Mouse (Mus musculus): ENCODE data around the gene Fmo2. TPM values are rescaled to one million over a fixed set of nuclear protein-coding genes. Genes with fewer than 3 reads are reported as not detected.

Fmo2 gene
- polyA plus RNA-seq, 1 experiment from 2014 or later, result not detected

DNA sequence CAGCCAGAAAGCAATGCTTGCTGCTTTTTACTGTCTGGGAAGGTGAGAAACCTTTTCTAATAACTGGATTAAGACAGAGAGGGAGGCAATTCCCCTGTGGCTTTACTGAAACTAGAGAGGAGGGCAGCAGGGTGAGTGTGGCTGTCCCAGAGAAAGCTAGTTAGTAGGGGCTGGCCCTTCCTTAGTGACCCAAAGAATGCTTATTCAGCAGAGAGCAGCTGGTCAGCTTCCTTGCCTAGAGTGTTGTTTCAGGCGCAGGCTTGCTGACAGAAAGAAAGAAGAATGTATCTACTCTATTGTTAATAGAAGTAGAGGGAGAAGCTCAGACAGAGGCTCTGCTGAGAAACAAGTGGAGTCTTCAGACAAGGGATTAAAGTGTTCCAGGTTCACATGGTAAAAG lies 36.2 kb downstream of the Fmo2 start:
- no peak overlapping the region for H3K4me3 ChIP-seq (ENCODE audit: low read depth, low read length)
- no peak overlapping the region for H3K27ac ChIP-seq (ENCODE audit: low read depth, low read length)
- H3K4me2 ChIP-seq (ENCODE audit: low read depth, low read length), result no peak overlapping the region
- no peaks in the 10 kb centered on the region for H3K9me3 ChIP-seq (ENCODE audit: control insufficient read depth, low read length)
- WGBS, result 24% methylated on average over 1 of the region's 1 CpGs
- H3K36me3 ChIP-seq (ENCODE audit: control insufficient read depth, insufficient read depth, low read length), result no peaks in the 10 kb centered on the region
- H3K4me1 ChIP-seq (ENCODE audit: control insufficient read depth, insufficient read depth, low read length), result no peaks in the 10 kb centered on the region
- no peak for ATAC-seq (ENCODE audit: low read depth)
- H3K27me3 ChIP-seq (ENCODE audit: control insufficient read depth, insufficient read depth, low read length), result no peaks in the 10 kb centered on the region
- H3K9ac ChIP-seq (replicated peaks; ENCODE audit: low read depth, low read length), result no peak overlapping the region

DNA sequence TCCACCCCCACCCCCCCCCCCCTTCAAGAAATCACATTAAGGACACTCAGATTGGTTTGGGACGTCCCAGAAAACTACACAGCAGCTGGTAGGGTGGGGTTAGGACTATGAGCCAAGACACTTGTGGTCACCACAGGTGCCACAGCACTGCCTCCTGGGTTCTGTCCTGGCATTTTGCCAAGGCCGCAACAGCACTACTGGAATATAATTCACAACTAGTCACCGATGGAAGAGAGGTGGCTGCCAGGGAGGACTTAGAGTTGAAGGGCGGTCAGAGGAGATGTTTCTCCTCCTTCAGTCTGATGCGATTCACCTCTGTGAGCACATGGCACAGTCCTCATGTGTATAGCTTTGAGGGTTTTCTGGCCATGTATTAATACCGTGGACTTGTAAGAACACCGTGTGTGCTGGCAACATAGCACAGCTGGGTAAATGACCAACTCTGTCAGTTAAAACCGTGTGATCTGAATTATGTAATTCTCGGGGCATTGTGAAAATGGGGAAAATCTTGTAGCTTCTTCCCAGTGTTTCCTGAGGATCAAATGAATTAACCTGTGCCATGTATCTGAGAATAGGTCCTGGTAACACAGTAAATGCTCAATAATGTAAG lies 38.4 kb downstream of the Fmo2 start:
- Histone ChIP-seq H3K4me3 (ENCODE audit: low read depth, low read length) (no peak overlapping the region), H3K9ac (replicated peaks; ENCODE audit: low read depth, low read length) (no peak overlapping the region), H3K9me3 (ENCODE audit: control insufficient read depth, low read length) (no peaks in the 10 kb centered on the region), H3K36me3 (ENCODE audit: control insufficient read depth, insufficient read depth, low read length) (no peaks in the 10 kb centered on the region), H3K27ac (ENCODE audit: low read depth, low read length) (no peak overlapping the region), H3K27me3 (ENCODE audit: control insufficient read depth, insufficient read depth, low read length) (no peaks in the 10 kb centered on the region), H3K4me2 (ENCODE audit: low read depth, low read length) (no peak overlapping the region), H3K4me1 (ENCODE audit: control insufficient read depth, insufficient read depth, low read length) (no peaks in the 10 kb centered on the region)
- WGBS, result 74% methylated on average over 9 of the region's 9 CpGs
- 0 out of 2 replicates have a peak, but pooled peaks have one; percentile 30 for ATAC-seq (ENCODE audit: low read depth)

GRCm38 (mm10) chr1:162859545-162859976 lies 39.0 kb downstream of the Fmo2 start:
- 61% methylated on average over 10 of the region's 10 CpGs for WGBS
- Histone ChIP-seq H3K27ac (ENCODE audit: low read depth, low read length) (peak overlapping the region; percentile 57; the same call in 1 of the 2 replicates), H3K9me3 (ENCODE audit: control insufficient read depth, low read length) (no peaks in the 10 kb centered on the region), H3K36me3 (ENCODE audit: control insufficient read depth, insufficient read depth, low read length) (no peaks in the 10 kb centered on the region), H3K4me3 (ENCODE audit: low read depth, low read length) (no peak overlapping the region), H3K27me3 (ENCODE audit: control insufficient read depth, insufficient read depth, low read length) (no peaks in the 10 kb centered on the region), H3K9ac (replicated peaks; ENCODE audit: low read depth, low read length) (no peak overlapping the region), H3K4me2 (ENCODE audit: low read depth, low read length) (no peak overlapping the region), H3K4me1 (ENCODE audit: control insufficient read depth, insufficient read depth, low read length) (no peaks in the 10 kb centered on the region)
- ATAC-seq (ENCODE audit: low read depth), result 0 out of 2 replicates have a peak, but pooled peaks have one; percentile 23

DNA sequence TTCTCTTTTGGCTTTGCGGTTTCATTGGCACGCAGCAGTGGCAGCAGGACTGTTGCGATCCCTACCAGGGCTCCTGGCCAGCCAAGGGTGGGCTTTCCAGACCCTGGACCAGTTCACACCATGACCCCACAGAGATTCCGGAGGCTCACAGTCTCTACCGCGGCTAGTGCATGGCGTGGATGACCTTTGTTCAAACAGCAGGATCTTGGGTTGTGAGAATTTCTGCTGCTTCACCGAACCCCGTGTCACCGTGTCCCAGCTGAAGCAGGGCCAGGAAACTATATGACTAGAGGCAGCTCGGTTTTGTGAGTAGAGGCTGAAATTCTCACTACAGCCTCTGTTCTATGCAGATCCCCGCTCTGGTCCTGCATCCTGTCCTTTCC lies 39.8 kb downstream of the Fmo2 start:
- ATAC-seq (ENCODE audit: low read depth), result peak; percentile 61; the same call in 1 of the 2 replicates

DNA sequence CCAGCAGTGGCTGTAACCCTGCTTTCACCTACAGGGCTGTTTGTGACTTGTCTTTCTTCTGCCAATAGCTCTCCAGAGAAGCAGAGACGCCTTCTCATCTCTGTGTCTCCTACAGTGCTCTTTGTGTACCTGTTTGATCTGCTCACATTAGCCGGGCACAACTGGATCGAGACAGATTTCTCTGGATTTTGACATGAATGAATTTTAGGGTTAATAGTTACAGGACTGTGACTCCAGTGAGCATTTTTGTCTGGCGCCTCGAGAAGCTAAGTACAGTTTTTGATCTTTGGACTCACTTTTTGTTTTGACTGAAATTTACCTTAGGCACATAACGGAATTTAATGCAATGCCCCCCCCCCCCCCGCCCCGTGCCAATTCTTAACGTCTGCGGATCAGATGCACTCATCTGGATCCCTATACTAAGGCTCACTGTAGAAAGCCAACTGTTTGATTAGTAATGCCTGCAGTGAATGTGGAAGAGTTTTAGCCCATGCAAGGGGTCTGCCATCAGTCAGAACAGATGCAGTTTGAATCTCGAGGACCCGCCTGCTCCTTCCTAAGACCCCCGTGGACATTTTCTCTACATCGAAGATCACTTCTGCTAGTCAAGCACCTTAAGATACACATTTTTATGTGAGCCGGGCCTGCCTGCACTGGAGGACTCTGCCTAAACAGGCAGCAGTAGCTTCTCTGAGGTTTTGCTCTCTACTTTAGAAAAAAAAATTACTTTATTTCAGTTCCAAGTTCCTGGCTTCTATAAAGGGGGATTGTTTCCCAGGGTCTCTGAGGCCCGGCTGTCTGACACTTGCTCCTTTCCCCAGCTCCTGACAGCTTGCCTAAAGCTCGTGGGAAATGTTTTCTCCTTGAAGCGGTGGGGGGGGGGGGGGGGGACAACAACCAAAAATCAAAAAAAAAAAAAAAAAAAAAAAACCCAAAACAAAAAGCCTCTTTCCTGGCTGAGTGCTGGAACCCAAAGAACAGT lies 40.5 kb downstream of the Fmo2 start:
- Histone ChIP-seq H3K4me3 (ENCODE audit: low read depth, low read length) (no peak overlapping the region), H3K9ac (replicated peaks; ENCODE audit: low read depth, low read length) (no peak overlapping the region), H3K27ac (ENCODE audit: low read depth, low read length) (peak overlapping the region; percentile 57; the same call in 1 of the 2 replicates), H3K27me3 (ENCODE audit: control insufficient read depth, insufficient read depth, low read length) (no peaks in the 10 kb centered on the region), H3K9me3 (ENCODE audit: control insufficient read depth, low read length) (no peaks in the 10 kb centered on the region), H3K4me2 (ENCODE audit: low read depth, low read length) (peak overlapping the region; percentile 24; the same call in 1 of the 2 replicates), H3K4me1 (ENCODE audit: control insufficient read depth, insufficient read depth, low read length) (no peaks in the 10 kb centered on the region), H3K36me3 (ENCODE audit: control insufficient read depth, insufficient read depth, low read length) (no peaks in the 10 kb centered on the region)
- ATAC-seq (ENCODE audit: low read depth), result peak; percentile 18; the same call in 1 of the 2 replicates
- 66% methylated on average over 18 of the region's 18 CpGs for WGBS

More for the DNA sequence above, 39.8 kb downstream of the Fmo2 start:
- 53% methylated on average over 12 of the region's 12 CpGs for WGBS
- Histone ChIP-seq H3K4me3 (ENCODE audit: low read depth, low read length) (0 out of 2 replicates have a peak overlapping the region, but pooled peaks have one; percentile 3), H3K27ac (ENCODE audit: low read depth, low read length) (peak overlapping the region; percentile 57), H3K36me3 (ENCODE audit: control insufficient read depth, insufficient read depth, low read length) (no peaks in the 10 kb centered on the region), H3K27me3 (ENCODE audit: control insufficient read depth, insufficient read depth, low read length) (no peaks in the 10 kb centered on the region), H3K9ac (replicated peaks; ENCODE audit: low read depth, low read length) (no peak overlapping the region), H3K9me3 (ENCODE audit: control insufficient read depth, low read length) (no peaks in the 10 kb centered on the region), H3K4me2 (ENCODE audit: low read depth, low read length) (peak overlapping the region; percentile 24; the same call in 1 of the 2 replicates), H3K4me1 (ENCODE audit: control insufficient read depth, insufficient read depth, low read length) (no peaks in the 10 kb centered on the region)

- no peak overlapping the region for H3K4me3 ChIP-seq (ENCODE audit: low read depth, low read length)
- H3K9ac ChIP-seq (replicated peaks; ENCODE audit: low read depth, low read length), result no peak overlapping the region
- no peak for ATAC-seq (ENCODE audit: low read depth)
- no peak overlapping the region for H3K27ac ChIP-seq (ENCODE audit: low read depth, low read length)
- H3K4me1 ChIP-seq (ENCODE audit: control insufficient read depth, insufficient read depth, low read length), result no peaks in the 10 kb centered on the region
- H3K9me3 ChIP-seq (ENCODE audit: control insufficient read depth, low read length), result no peaks in the 10 kb centered on the region
- no peak overlapping the region for H3K4me2 ChIP-seq (ENCODE audit: low read depth, low read length)
- no peaks in the 10 kb centered on the region for H3K27me3 ChIP-seq (ENCODE audit: control insufficient read depth, insufficient read depth, low read length)
- H3K36me3 ChIP-seq (ENCODE audit: control insufficient read depth, insufficient read depth, low read length), result no peaks in the 10 kb centered on the region
- WGBS, result 87% methylated on average over 3 of the region's 3 CpGs
These were observed 44.6 kb downstream of the Fmo2 start for GRCm38 (mm10) chr1:162853812-162854482.

DNA sequence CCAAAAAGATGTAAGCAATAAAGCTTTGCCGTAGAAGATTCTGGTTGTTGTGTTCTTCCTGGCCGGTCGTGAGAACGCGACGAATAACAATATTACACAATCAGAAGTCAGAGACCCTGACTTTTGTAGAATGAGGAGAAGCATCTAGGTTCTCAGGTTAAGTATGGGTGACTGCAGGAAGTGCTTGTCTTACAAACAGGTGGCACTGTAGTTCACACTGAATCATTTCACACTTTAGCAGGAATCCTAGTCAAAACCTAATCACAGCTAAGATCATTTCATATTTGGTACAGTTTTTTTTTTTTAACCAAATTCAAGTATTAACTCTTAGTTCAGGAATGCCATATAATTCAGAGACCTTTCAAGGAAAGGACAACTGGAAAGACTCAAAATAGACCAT lies 51.0 kb downstream of the Fmo2 start:
- Histone ChIP-seq H3K4me2 (ENCODE audit: low read depth, low read length) (no peak overlapping the region), H3K27me3 (ENCODE audit: control insufficient read depth, insufficient read depth, low read length) (no peaks in the 10 kb centered on the region), H3K9me3 (ENCODE audit: control insufficient read depth, low read length) (no peaks in the 10 kb centered on the region), H3K36me3 (ENCODE audit: control insufficient read depth, insufficient read depth, low read length) (no peaks in the 10 kb centered on the region), H3K4me3 (ENCODE audit: low read depth, low read length) (no peak overlapping the region), H3K9ac (replicated peaks; ENCODE audit: low read depth, low read length) (no peak overlapping the region), H3K4me1 (ENCODE audit: control insufficient read depth, insufficient read depth, low read length) (no peaks in the 10 kb centered on the region), H3K27ac (ENCODE audit: low read depth, low read length) (no peak overlapping the region)
- ATAC-seq (ENCODE audit: low read depth), result no peak
- WGBS, result 97% methylated on average over 6 of the region's 6 CpGs

- Histone ChIP-seq H3K9ac (replicated peaks; ENCODE audit: low read depth, low read length) (no peak overlapping the region), H3K4me3 (ENCODE audit: low read depth, low read length) (no peak overlapping the region), H3K9me3 (ENCODE audit: control insufficient read depth, low read length) (no peaks in the 10 kb centered on the region), H3K36me3 (ENCODE audit: control insufficient read depth, insufficient read depth, low read length) (no peaks in the 10 kb centered on the region), H3K27me3 (ENCODE audit: control insufficient read depth, insufficient read depth, low read length) (no peaks in the 10 kb centered on the region), H3K27ac (ENCODE audit: low read depth, low read length) (no peak overlapping the region), H3K4me1 (ENCODE audit: control insufficient read depth, insufficient read depth, low read length) (no peaks in the 10 kb centered on the region), H3K4me2 (ENCODE audit: low read depth, low read length) (no peak overlapping the region)
- WGBS, result 96% methylated on average over 9 of the region's 9 CpGs
- no peak for ATAC-seq (ENCODE audit: low read depth)
These were observed 58.3 kb downstream of the Fmo2 start for GRCm38 (mm10) chr1:162840211-162840610.
